Mouse (Mus musculus): ENCODE data around the gene Stk38.
"Not testable (repeated sequence)": the region's sequence is repeated elsewhere in the genome, so short reads cannot be mapped to it uniquely, and the experiment has no call there.

Gene Stk38

DNA sequence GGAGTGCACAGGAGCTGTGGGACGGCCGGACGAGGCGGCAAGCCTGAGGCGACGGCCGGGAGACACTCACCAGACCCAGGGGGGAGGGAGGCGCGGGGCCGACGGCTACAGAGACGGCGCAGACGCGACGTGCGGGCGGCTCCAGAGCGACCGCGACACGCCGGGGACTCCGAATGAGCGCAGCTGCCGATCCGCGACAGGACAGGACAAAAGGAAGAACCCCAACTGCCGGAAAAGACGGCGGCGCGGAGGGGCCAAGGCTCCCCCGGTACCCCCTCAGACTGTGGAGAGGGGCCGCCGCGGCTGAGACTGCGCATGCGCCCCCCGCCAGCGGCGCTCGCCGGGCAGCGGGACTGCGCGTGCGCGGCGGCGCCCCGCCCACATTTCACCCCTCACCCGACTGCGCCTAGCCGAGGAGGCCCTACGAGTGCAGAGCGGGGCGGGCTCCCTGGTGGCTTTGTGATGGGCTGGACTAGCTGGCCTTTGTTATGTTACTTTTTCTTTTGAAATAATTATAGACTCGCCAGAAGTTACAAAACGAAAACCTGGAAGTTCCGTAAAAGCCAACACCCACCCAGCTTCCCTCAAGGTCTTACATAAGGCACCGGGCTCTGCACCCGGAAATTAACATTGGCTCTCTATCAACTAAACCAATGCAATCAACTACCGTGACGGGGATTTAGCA is at the start of gene Stk38:
Gene Stk38 (minus strand): TSS at position 355 of the 685 bp plus-strand sequence.
- DNase-seq (ENCODE audit: low read depth) = peak; percentile 94

DNA sequence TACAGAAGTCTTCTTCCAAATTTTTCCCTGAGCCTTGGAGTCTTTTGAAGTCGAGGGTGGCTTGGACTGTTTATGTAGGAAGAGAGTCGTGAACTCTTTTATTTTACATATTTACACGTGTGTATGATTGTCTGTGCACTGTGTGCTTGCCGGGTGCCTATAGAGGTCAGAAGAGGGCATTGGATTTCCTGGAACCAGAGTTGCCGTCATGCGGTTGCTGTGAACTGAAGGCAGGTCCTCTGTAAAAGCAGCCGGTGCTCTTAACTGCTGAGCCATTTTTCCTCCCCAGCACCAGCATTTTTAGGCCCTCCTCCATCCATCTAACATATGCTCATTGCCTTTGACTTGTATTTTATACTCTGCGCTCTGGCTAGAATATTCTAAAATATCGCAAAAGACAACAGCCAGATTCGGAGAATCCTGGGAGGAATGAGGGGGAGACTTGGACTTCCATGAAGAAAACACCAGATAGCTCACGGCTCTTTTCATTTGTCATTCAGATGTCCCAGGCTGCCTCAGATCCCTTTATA is 49.6 kb upstream of the Stk38 start:
- DNase-seq (ENCODE audit: low read depth) = no peak

DNA sequence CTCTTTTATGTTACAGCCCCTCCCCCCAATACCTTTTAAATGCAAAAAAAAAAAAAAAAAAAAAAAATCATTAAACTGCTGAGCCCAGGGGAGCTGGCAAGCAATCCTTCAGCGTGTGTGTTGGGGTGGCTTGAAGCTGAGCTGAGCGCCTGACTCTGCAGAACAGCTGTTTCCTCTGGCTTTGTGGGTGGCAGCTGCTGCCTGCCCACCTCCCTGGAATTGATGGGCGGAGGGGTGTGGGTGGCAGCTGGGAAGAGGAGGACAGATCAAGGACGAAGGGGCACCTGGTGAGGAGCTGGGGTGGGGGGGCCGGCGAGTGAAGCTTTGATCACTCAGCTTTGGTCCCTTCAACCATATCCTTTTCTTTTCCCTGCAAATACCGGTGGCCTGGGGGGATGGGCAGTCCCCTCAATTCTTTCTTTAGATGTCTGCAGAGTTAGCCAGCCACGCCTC is 48.9 kb upstream of the Stk38 start:
- DNase-seq (ENCODE audit: low read depth) = no peak

DNA sequence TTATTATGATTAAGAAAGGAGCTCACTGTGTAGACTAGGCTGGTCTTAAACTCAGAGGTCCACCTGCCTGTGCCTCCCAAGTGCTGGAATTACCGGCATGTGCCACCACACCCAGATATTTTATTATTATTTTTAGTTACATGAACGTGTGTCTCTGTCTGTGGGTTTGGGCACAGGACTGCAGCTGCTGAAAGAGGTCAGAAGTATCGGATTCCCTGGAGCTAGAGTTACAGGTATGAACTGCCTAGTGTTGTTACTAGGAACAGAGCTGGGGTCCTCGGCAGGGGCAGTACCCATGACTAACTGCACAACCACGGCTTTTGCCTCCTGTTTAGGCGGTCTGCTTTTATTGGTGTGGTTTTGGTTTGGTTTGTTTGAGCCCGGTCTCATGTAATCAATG is 48.4 kb upstream of the Stk38 start:
- DNase-seq (ENCODE audit: low read depth) = no peak

DNA sequence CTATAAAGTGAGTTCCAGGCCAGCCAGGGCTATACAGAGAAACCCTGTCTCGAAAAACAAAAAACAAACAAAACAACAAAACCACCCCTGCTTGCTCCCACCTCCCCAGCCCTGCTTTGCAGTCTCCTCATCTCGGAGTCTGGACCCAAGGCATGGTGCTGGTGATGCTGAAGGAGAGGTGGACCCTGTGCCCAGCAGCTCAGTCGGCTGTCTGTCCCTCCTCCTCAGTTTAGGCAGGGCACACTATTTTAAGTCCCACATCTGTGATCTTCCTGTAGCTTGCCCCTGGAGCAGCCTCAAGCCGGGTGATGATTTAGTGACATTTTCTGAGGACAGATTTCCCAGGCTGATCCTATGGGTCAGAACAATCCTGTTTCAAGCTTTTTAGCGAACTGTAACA is 47.8 kb upstream of the Stk38 start:
- DNase-seq (ENCODE audit: low read depth) = no peak

DNA sequence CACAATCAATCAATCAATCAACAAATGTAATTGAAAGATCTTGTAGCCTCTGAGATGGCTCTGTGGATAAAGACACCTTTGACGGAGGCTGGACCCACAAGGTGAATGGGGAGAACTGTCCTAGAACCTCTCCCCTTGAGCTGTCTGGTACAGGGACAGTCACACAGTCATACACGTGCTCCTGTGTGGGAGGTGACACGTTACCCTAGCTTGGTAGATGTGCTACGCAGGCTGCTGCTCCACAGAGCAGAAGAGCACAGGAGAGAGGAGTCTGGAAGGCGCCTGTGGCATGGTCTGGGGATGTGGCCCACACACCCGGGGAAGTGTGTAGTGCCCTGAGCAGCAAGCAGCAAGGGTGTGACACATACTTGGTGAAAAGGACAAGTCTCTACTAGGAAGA is 46.6 kb upstream of the Stk38 start:
- no peak for DNase-seq (ENCODE audit: low read depth)

DNA sequence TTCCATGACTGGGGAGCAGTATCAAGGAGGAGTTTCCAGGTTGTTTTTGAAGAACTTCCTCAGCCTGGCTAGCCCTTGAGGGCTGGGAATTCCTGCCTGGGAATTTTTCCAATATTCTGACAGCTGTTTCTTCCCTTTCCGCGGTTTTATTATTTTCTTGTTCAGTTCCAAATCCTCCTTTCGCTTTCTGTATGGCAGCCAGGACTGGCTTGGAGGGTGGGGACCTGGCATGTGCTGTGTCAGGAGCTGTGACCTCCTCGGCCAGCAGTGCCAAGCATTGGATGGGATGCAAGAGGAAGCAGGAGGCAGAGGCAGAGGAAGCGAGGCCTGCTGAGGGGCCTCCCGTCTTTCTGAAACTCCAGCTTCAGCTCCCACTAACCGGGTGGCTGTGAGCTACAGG is 46.0 kb upstream of the Stk38 start:
- DNase-seq (ENCODE audit: low read depth) = no peak

DNA sequence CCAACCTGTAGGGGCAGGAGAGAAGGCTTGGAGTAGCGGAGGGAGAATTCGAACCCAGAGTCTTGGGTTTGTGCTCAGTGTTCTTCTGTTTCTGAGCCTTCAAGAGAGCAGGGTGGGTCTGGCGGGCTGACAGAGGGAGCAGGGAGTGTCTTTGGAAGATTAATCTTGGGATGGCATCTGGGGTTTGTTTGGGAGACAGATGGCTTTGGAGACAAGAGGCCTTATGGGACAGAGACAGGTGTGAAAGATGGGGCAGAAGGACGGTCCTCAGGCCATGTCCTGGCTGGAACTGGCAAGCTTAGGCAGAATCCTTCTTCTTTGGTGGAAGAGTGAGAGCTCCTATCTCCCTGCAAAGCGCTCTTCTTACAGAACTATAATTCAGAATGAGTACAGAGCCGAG is 45.3 kb upstream of the Stk38 start:
- no peak for DNase-seq (ENCODE audit: low read depth)

DNA sequence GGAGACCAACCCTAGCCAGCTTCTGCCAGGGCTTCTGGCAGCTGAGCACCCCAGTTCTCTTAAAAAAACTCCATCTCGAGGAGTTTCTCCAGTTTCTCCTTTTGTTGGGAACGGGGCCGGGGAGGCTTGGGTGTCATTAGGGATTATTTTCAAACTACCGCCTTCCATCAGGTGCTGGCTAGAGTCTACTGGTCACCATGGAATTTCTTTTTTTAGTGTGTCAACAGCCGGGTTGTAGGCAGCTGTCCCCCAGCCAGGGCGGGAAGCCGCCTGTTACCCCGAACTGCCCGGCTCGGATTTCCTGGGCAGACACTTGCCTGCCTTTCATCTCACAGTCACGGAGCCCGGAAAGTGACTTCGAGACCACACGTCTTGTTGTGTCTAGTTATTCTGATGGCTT is 43.0 kb upstream of the Stk38 start:
- no peak for DNase-seq (ENCODE audit: low read depth)

DNA sequence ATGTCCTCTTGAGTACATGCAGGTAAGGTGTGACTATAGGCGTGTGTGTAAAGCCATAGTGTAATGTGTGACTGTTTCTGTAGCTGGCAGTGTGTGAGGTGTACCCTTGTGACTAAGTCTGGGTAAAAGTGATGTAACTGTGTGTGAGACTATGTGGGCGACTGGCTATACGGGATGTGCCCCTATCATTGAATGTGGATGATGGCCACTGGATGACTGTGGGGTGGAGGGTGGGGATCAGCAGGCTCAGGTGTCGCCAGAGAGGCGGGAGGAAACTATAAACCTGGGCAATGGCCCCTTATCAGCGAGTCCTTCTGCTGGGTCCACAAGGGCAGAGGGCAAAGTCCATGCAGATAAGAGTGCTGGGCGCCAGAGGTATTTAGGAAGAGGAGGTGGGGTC is 42.1 kb upstream of the Stk38 start:
- DNase-seq (ENCODE audit: low read depth) = no peak

DNA sequence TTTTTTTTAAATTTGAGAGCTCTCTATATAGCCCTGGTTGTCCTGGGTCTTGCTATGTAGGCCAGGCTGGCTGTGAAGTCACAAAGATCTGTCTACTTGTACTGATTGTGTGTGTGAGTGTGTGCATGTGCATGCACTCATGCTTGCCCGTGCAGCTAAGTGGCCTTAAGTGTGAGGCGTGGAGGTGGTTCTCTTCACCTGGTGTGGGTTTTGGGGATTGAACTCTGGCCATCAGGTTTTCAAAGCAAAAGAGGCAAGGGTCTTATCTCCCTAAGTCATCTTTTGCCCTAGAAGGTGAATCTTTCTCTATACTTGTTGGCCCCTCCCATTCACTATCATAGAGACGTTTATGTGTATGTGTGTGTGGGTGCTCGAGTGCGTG is 41.7 kb upstream of the Stk38 start:
- DNase-seq (ENCODE audit: low read depth) = no peak

DNA sequence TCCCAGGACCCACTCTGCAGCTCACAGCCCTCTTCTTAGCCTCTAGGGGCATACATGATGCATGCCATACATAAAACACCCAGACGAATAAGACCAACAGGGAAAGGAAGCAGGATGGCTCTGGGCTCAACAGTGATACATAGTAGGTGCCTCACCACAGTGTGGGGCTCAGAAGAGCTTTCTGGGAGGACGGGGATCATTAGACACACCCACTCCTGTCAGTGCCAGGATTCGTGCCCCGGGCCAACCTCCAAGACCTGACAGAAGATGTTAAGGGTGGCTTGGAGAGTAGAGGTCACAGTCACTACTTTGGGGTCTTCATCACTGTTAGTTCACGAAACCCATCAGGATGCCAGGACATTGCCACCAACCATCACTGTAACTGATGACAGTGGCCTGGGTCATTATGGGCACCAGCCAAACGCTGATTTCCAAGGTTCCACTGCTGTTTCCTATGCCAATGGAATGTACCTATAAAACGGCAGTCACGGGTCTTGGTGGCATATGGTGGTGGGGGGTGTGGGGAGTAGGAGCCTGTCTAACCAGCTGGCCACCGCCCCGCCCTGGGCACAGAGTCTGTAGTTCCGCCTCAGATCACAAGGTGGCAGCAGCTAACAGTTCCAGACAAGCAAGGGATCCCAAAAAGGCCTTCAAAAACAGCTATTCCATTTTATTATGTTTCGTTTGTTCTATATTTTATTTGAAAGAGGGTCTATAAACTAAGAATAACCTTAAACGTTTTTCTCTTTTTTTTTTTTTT is 41.1 kb upstream of the Stk38 start:
- peak; percentile 89 for DNase-seq (ENCODE audit: low read depth)

DNA sequence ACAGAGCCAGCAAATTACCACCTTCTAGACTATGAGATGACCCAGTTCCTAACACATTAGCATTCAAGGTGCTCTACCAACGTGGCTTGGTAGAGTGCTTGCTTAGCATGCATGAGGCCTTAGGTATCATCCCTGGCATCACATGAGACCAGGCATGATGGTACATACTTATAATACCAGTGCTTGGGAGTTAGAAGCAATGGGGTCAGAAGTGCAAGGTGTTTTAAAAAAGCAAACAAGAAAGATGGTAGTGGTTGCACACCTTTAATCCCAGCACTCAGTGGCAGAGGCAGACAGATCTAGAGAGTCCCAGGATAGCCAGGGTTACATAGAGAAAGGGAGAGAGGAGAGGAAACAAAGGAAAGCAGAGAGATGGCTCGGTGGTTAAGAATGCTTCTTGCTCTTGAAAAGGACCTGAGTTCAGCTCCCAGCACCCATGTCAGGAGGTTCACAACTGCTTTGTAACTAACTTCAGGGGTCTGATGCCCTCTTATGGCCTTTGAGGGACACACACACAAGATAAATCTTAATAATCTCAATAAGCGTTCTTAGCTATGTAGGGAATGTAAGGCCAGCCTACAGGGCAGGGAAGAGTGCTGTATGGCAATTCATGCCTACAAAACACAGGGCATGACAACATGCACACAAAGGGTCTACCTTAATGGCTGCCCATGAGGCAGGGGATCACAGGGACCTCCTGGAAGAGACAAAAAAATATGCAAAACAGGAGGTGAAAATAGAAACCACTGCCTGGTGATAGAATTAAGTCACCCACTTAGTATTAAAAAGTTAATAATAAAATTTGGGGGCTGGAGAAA is 40.1 kb upstream of the Stk38 start:
- DNase-seq (ENCODE audit: low read depth) = no peak

DNA sequence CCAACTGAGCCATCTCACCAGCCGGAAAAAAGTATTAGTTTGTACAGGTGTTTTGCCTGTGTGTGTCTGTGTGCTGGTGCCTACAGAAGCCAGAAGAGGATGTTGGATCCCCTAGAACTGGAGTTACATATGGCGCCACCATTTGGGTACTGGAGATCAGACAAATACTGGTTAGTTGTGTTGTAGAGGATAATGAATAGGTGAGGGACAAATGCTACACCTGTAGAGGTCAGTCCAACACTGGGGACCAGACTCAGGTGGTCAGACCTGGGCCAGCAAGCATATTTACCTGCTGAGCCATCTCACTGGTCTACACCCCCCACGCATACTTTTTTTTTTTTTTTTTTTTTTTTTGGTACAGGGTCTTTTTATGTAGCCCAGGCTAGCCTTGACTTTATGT is 39.1 kb upstream of the Stk38 start:
- DNase-seq (ENCODE audit: low read depth) = no peak

DNA sequence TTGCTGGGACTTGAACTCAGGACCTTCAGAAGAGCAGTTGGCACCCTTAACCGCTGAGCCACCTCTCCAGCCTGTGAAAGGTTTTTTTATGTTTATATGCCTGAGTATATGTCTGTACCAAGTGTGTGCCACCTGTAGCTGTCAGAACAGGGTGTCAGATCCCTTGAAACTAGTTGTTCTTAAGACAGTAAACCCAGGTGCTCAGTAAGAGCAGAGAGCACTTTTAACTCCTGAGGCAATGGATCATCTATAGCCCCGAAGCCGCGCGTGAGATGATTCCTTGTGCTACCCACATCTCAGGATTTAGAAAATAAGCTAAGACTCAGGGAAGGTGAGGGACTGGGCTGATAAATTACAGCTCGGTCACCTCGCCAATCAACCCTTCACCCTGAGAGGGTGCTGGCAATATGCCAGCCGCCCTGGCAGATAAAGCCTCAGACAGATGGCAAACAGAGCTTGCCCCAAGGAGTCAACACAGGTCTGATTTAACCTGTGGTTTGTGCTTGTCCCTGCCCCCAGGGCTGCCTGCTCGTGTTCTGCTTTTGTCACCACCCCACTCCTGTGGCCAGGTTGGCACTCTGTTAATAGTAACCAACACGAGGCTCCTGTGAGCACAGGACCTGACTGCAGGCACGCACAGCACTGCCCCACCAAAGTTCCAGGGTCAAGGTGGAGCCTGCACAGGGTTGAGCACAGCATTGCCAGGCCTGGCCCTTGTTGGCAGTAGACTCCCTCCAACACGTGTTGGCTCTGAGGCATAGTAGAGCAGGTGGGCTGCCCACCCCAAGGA is 38.1 kb upstream of the Stk38 start:
- peak; percentile 47 for DNase-seq (ENCODE audit: low read depth)

DNA sequence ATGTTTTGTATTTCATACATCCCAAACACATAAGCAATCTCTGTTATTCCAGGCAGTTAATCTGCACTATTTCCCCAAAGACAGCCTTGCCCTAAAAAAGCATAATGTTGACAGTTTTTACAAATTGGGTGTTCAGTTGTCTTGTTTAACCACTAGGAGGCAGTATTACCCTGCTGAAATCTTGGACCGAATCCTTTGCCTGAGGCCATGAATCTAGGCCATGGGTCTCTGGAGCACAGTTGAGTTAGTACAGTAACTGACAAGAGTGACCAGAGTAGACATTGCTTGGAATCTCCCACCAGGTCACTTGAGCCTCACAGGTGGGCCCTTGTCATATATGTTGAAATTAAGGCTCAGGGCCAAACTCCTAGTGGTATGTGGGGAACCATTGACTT is 37.1 kb upstream of the Stk38 start:
- DNase-seq (ENCODE audit: low read depth) = peak; percentile 85

DNA sequence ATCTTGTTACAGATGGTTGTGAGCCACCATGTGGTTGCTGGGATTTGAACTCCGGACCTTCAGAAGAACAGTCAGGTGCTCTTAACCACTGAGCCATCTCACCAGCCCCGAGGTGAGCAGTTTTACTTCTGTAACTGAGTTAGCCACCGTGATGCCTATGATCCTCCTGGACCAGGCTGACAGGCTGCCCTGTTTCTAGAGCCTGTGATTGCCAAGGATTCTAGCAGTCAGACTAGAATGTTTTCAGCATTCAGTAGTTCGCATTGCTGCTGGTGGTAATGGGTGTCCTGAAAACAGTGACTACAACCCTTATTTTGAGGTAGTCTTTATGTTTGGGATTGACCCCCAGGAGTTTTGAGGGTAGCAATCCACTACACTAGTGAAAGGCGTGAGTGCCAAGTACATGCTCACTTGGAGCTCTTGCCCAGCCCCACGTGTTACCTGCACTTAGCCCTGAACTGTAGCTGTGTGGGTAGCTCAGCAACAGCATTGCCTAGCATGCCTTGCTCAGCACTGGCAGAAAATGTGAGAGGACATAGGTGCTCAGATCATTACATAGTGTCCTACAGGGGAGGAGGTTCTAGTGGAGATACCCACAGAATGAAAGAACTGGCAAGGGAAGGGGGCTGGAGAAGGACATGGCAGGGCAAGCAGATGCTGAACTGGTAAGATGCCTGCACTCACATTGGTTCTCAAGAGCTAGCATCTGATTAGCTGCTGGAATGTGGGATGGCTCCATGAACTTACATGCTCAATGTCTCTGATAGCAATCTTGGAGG is 36.5 kb upstream of the Stk38 start:
- DNase-seq (ENCODE audit: low read depth) = no peak

DNA sequence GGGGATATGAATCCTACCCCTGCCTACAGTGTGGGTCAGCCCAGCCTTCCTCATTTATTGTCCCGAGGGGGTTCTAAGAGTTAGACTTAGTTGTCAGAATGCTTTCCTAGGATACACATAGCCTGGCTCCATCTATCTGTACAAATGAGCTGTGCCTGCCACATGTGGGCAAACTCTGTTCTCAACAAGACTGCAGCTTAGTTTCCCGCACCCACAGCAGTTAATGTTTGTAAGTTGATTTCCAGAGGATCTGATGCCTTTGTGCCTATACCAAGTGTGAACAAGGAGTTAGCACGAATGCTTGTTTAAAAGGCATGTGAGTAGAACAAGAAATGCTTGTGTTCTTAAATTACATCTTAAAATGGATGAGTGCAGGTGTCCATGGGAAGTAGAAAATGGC is 35.8 kb upstream of the Stk38 start:
- DNase-seq (ENCODE audit: low read depth) = peak; percentile 43

DNA sequence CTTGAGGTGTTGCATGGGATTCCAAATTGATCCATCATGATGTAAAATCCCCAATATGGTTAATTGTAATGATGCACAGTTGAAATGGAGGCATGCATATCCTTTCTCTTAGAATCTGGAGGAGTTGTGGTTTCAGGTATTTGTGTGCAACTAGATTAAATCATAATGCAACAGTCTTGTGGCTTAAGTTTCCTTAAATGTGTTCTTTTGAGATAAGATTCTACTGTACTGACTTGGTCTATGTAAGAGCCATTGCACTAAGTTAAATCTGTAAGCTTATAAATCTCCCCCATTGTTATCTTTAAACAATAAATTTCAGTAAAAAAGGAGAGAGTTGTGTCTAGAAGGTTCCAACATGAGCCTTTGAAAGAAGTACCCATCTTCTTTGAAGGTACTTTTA is 34.8 kb upstream of the Stk38 start:
- DNase-seq (ENCODE audit: low read depth) = peak; percentile 51

DNA sequence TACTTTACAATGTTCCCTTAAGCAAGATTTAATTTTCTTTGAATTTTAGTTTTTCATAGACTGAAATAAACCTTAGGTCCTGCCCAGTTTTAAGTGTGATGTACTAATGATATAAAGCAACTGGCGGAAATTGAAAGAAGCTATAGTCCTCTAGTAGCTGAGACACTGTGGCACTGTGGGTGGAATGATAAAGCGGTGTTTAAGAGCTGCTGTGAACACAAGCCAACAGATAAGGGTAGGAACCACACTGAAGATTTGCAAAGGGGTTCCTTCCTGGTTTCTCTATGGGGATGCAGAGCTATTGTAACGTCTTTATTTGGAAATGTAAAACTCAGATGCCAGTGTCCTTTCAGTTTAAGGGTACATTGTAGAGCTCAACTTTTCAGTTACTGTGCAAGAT is 33.8 kb upstream of the Stk38 start:
- not testable (repeated sequence) for DNase-seq (ENCODE audit: low read depth)

DNA sequence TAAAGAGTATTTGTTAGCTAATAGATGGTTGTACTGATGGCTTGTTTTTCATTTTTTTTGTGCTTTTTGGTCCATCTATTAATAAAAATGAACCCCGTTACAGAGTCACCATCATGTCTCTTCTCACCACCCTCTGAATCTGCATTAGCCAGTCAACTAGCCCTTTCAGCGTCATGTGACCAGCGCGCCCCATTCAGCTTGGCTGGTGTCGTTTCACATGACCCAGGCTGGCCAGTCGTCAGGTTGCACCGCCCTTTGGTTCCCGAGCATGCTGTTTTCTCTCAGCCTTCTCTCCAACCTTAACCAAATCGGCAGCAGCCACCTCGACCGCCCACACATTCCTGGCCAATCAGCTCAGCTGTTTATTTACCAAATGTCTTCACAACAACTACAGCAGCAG is 31.6 kb upstream of the Stk38 start:
- DNase-seq (ENCODE audit: low read depth) = peak; percentile 52

Data from induced T-regulatory cell, adult 2 months (primary cell).